Mouse (Mus musculus): ENCODE measurements around the gene Cdrt4. TPM values are rescaled to one million over a fixed set of nuclear protein-coding genes. Genes with fewer than 3 reads are reported as not detected.

The Cdrt4 gene
- polyA plus RNA-seq, 1 experiment from 2014 or later = not detected

GRCm38 (mm10) chr11:62920743-62921050 lies 30.3 kb upstream of the Cdrt4 start:
- no peak for ATAC-seq (ENCODE audit: extremely low read depth, insufficient number of reproducible peaks, low FRiP score, low TSS enrichment)
- Histone ChIP-seq H3K27me3 (replicated peaks) (0 out of 2 replicates have a peak, but pooled peaks cover 4% of the 10 kb centered on the region), H3K9ac (peak overlapping the region; percentile 33), H3K4me1 (peaks cover 22% of the 10 kb centered on the region), H3K4me3 (peak overlapping the region; percentile 38), H3K4me2 (peak overlapping the region; percentile 69), H3K36me3 (no peaks in the 10 kb centered on the region), H3K9me3 (0 out of 2 replicates have a peak, but pooled peaks cover 7% of the 10 kb centered on the region), H3K27ac (replicated peaks) (peak overlapping the region; percentile 74)
- WGBS = 21% methylated on average over 6 of the region's 6 CpGs

- Histone ChIP-seq H3K27me3 (replicated peaks) (0 out of 2 replicates have a peak, but pooled peaks cover under 1% of the 10 kb centered on the region), H3K4me2 (peak overlapping the region; percentile 69), H3K4me3 (peak overlapping the region; percentile 38), H3K9ac (peak overlapping the region; percentile 67), H3K36me3 (no peaks in the 10 kb centered on the region), H3K27ac (replicated peaks) (peak overlapping the region; percentile 87), H3K9me3 (0 out of 2 replicates have a peak, but pooled peaks cover 7% of the 10 kb centered on the region), H3K4me1 (peaks cover 22% of the 10 kb centered on the region)
- 16% methylated on average over 25 of the region's 25 CpGs for WGBS
- ATAC-seq (ENCODE audit: extremely low read depth, insufficient number of reproducible peaks, low FRiP score, low TSS enrichment) = peak; percentile 71
These were observed 29.7 kb upstream of the Cdrt4 start for GRCm38 (mm10) chr11:62921052-62921977.

GRCm38 (mm10) chr11:62924091-62924761 lies 26.8 kb upstream of the Cdrt4 start:
- Histone ChIP-seq H3K4me1 (peaks cover 22% of the 10 kb centered on the region), H3K4me3 (no peak overlapping the region), H3K36me3 (no peaks in the 10 kb centered on the region), H3K27ac (replicated peaks) (0 out of 2 replicates have a peak overlapping the region, but pooled peaks have one; percentile 45), H3K9ac (no peak overlapping the region), H3K9me3 (peaks cover 12% of the 10 kb centered on the region; the same call in 1 of the 2 replicates), H3K27me3 (replicated peaks) (no peaks in the 10 kb centered on the region), H3K4me2 (no peak overlapping the region)
- no peak for ATAC-seq (ENCODE audit: extremely low read depth, insufficient number of reproducible peaks, low FRiP score, low TSS enrichment)
- WGBS = 35% methylated on average over 6 of the region's 6 CpGs

GRCm38 (mm10) chr11:62929799-62930198 lies 21.2 kb upstream of the Cdrt4 start:
- peak; percentile 86 for ATAC-seq (ENCODE audit: extremely low read depth, insufficient number of reproducible peaks, low FRiP score, low TSS enrichment)
- no peaks in the 10 kb centered on the region for H3K27me3 ChIP-seq (replicated peaks)
- H3K4me2 ChIP-seq = no peak overlapping the region
- peak overlapping the region; percentile 32; the same call in 1 of the 2 replicates for H3K27ac ChIP-seq (replicated peaks)
- no peak overlapping the region for H3K4me3 ChIP-seq
- H3K9me3 ChIP-seq = peaks cover 8% of the 10 kb centered on the region; the same call in 1 of the 2 replicates
- H3K36me3 ChIP-seq = no peaks in the 10 kb centered on the region
- no peak overlapping the region for H3K9ac ChIP-seq
- WGBS = 46% methylated on average over 3 of the region's 3 CpGs
- H3K4me1 ChIP-seq = no peaks in the 10 kb centered on the region

- ATAC-seq (ENCODE audit: extremely low read depth, insufficient number of reproducible peaks, low FRiP score, low TSS enrichment) = no peak
- no peak overlapping the region for H3K27ac ChIP-seq (replicated peaks)
- no peaks in the 10 kb centered on the region for H3K4me1 ChIP-seq
- H3K4me3 ChIP-seq = no peak overlapping the region
- peaks cover 8% of the 10 kb centered on the region; the same call in 1 of the 2 replicates for H3K9me3 ChIP-seq
- H3K27me3 ChIP-seq (replicated peaks) = no peaks in the 10 kb centered on the region
- H3K36me3 ChIP-seq = no peaks in the 10 kb centered on the region
- no peak overlapping the region for H3K4me2 ChIP-seq
- WGBS = 53% methylated on average over 4 of the region's 4 CpGs
- H3K9ac ChIP-seq = no peak overlapping the region
These were observed 20.4 kb upstream of the Cdrt4 start for GRCm38 (mm10) chr11:62930574-62930973.

- peaks cover 8% of the 10 kb centered on the region; the same call in 1 of the 2 replicates for H3K9me3 ChIP-seq
- no peak for ATAC-seq (ENCODE audit: extremely low read depth, insufficient number of reproducible peaks, low FRiP score, low TSS enrichment)
- H3K4me2 ChIP-seq = no peak overlapping the region
- no peaks in the 10 kb centered on the region for H3K36me3 ChIP-seq
- H3K27me3 ChIP-seq (replicated peaks) = no peaks in the 10 kb centered on the region
- H3K9ac ChIP-seq = no peak overlapping the region
- H3K27ac ChIP-seq (replicated peaks) = no peak overlapping the region
- H3K4me3 ChIP-seq = no peak overlapping the region
- WGBS = 80% methylated on average over 5 of the region's 5 CpGs
- no peaks in the 10 kb centered on the region for H3K4me1 ChIP-seq
These were observed 19.9 kb upstream of the Cdrt4 start for GRCm38 (mm10) chr11:62931141-62931540.

GRCm38 (mm10) chr11:62933099-62933498 lies 17.9 kb upstream of the Cdrt4 start:
- no peak overlapping the region for H3K4me2 ChIP-seq
- H3K9ac ChIP-seq = no peak overlapping the region
- H3K27me3 ChIP-seq (replicated peaks) = no peaks in the 10 kb centered on the region
- no peak overlapping the region for H3K4me3 ChIP-seq
- no peak for ATAC-seq (ENCODE audit: extremely low read depth, insufficient number of reproducible peaks, low FRiP score, low TSS enrichment)
- no peaks in the 10 kb centered on the region for H3K36me3 ChIP-seq
- H3K4me1 ChIP-seq = peaks cover 5% of the 10 kb centered on the region; the same call in 1 of the 2 replicates
- 86% methylated on average over 9 of the region's 9 CpGs for WGBS
- H3K9me3 ChIP-seq = no peaks in the 10 kb centered on the region
- no peak overlapping the region for H3K27ac ChIP-seq (replicated peaks)

- ATAC-seq (ENCODE audit: extremely low read depth, insufficient number of reproducible peaks, low FRiP score, low TSS enrichment) = no peak
- H3K4me1 ChIP-seq = peaks cover 6% of the 10 kb centered on the region; the same call in 1 of the 2 replicates
- no peak overlapping the region for H3K27ac ChIP-seq (replicated peaks)
- H3K9ac ChIP-seq = no peak overlapping the region
- H3K27me3 ChIP-seq (replicated peaks) = no peaks in the 10 kb centered on the region
- H3K4me2 ChIP-seq = no peak overlapping the region
- H3K9me3 ChIP-seq = no peaks in the 10 kb centered on the region
- H3K36me3 ChIP-seq = no peaks in the 10 kb centered on the region
- no peak overlapping the region for H3K4me3 ChIP-seq
- WGBS = 71% methylated on average over 11 of the region's 11 CpGs
These were observed 16.0 kb upstream of the Cdrt4 start for GRCm38 (mm10) chr11:62934795-62935514.

- Histone ChIP-seq H3K9me3 (no peaks in the 10 kb centered on the region), H3K4me1 (peaks cover 9% of the 10 kb centered on the region; the same call in 1 of the 2 replicates), H3K4me2 (no peak overlapping the region), H3K27ac (replicated peaks) (no peak overlapping the region), H3K9ac (no peak overlapping the region), H3K4me3 (no peak overlapping the region), H3K36me3 (no peaks in the 10 kb centered on the region), H3K27me3 (replicated peaks) (no peaks in the 10 kb centered on the region)
- ATAC-seq (ENCODE audit: extremely low read depth, insufficient number of reproducible peaks, low FRiP score, low TSS enrichment) = no peak
- 60% methylated on average over 6 of the region's 6 CpGs for WGBS
These were observed 13.0 kb upstream of the Cdrt4 start for GRCm38 (mm10) chr11:62937986-62938385.

- H3K4me3 ChIP-seq = no peak overlapping the region
- H3K9ac ChIP-seq = no peak overlapping the region
- no peak overlapping the region for H3K27ac ChIP-seq (replicated peaks)
- 68% methylated on average over 5 of the region's 5 CpGs for WGBS
- peaks cover 12% of the 10 kb centered on the region for H3K4me1 ChIP-seq
- no peaks in the 10 kb centered on the region for H3K9me3 ChIP-seq
- H3K36me3 ChIP-seq = no peaks in the 10 kb centered on the region
- no peak overlapping the region for H3K4me2 ChIP-seq
- no peak for ATAC-seq (ENCODE audit: extremely low read depth, insufficient number of reproducible peaks, low FRiP score, low TSS enrichment)
- no peaks in the 10 kb centered on the region for H3K27me3 ChIP-seq (replicated peaks)
These were observed 12.1 kb upstream of the Cdrt4 start for GRCm38 (mm10) chr11:62938921-62939320.

GRCm38 (mm10) chr11:62940176-62940575 lies 10.8 kb upstream of the Cdrt4 start:
- no peak overlapping the region for H3K27ac ChIP-seq (replicated peaks)
- WGBS = 41% methylated on average over 3 of the region's 3 CpGs
- no peak for ATAC-seq (ENCODE audit: extremely low read depth, insufficient number of reproducible peaks, low FRiP score, low TSS enrichment)
- H3K36me3 ChIP-seq = no peaks in the 10 kb centered on the region
- peaks cover 12% of the 10 kb centered on the region for H3K4me1 ChIP-seq
- no peaks in the 10 kb centered on the region for H3K27me3 ChIP-seq (replicated peaks)
- no peak overlapping the region for H3K4me3 ChIP-seq
- H3K4me2 ChIP-seq = no peak overlapping the region
- H3K9ac ChIP-seq = no peak overlapping the region
- no peaks in the 10 kb centered on the region for H3K9me3 ChIP-seq
